Mouse (Mus musculus) intestine, embryonic 15.5 days (tissue): Measurements from ENCODE around the gene Gpx3. TPM values are rescaled to one million over a fixed set of nuclear protein-coding genes. Genes with fewer than 3 reads are reported as not detected.
A peak's percentile ranks its signal among the peaks of the same experiment; 100 is the strongest.
"Not testable (repeated sequence)": the region's sequence is repeated elsewhere in the genome, so short reads cannot be mapped to it uniquely, and the experiment has no call there.

Experiments used
- ATAC-seq: fragments of 200-750 bp; cut with Nextera tagmentation; 2 replicates; pipeline ENCODE4 v1.8.0; 2017; ENCODE audit warnings: moderate TSS enrichment, moderate library complexity
- H3K27ac ChIP-seq: fragments of 300-500 bp; sonication (generic); 2 replicates; pipeline ENCODE4 v1.5.1; 2015; ENCODE audit warnings: mild to moderate bottlenecking, inconsistent platforms
- H3K27me3 ChIP-seq: fragments of 300-500 bp; sonication (generic); replicated peaks from 2 replicates; pipeline ENCODE4 v1.6.1; 2015; ENCODE audit warnings: inconsistent platforms
- H3K36me3 ChIP-seq: fragments of 300-500 bp; sonication (generic); 2 replicates; pipeline ENCODE4 v1.6.1; 2015; ENCODE audit warnings: inconsistent platforms
- H3K4me1 ChIP-seq: fragments of 300-500 bp; sonication (generic); replicated peaks from 2 replicates; pipeline ENCODE4 v1.6.1; 2015; ENCODE audit warnings: inconsistent platforms
- H3K4me2 ChIP-seq: fragments of 300-500 bp; sonication (generic); replicated peaks from 2 replicates; pipeline ENCODE4 v1.6.1; 2015; ENCODE audit warnings: mild to moderate bottlenecking, inconsistent platforms
- H3K4me3 ChIP-seq: fragments of 300-500 bp; sonication (generic); replicated peaks from 2 replicates; pipeline ENCODE4 v1.5.1; 2015; ENCODE audit warnings: inconsistent platforms
- H3K9ac ChIP-seq: fragments of 300-500 bp; sonication (generic); 2 replicates; pipeline ENCODE4 v1.6.1; 2015; ENCODE audit warnings: inconsistent platforms
- H3K9me3 ChIP-seq: fragments of 300-500 bp; sonication (generic); 2 replicates; pipeline ENCODE4 v1.6.1; 2016; ENCODE audit warnings: inconsistent platforms
- WGBS: fragments of 180-500 bp; shearing (Covaris S2); methylation state at CpG from one replicate; pipeline ENCODE4 v1.1.7; 2015; 5-methylcytosine and 5-hydroxymethylcytosine counted together
- polyA plus RNA-seq: library from polyadenylated mRNA; unstranded; fragments of >200 nt; fragmentation: Nextera tagmentation; extraction: Ambion mirVana; gene quantifications from 2 replicates; pipeline ENCODE4 v1.2.1, GENCODE M21; 2015

The Gpx3 gene
- 308 and 352 TPM in 2 replicates for polyA plus RNA-seq

GRCm38 (mm10) chr11:54902333-54903323, at the start of gene Gpx3:
Gpx3 (plus strand) TSS chr11:54902453.
- ATAC-seq = peak; percentile 89
- 14% methylated on average over 45 of the region's 45 CpGs for WGBS
- Histone ChIP-seq H3K27me3 (no peaks in the 10 kb centered on the region), H3K27ac (peak within 1 kb of the TSS; percentile 45; the same call in 1 of the 2 replicates), H3K36me3 (no peaks in the 10 kb centered on the region), H3K9me3 (no peaks in the 10 kb centered on the region), H3K9ac (peak within 1 kb of the TSS; percentile 57), H3K4me3 (peak within 1 kb of the TSS; percentile 52), H3K4me2 (peak within 1 kb of the TSS; percentile 84), H3K4me1 (peaks cover 41% of the 10 kb centered on the region)

GRCm38 (mm10) chr11:54858880-54859279, 43.4 kb upstream of the Gpx3 start:
- not testable (repeated sequence) for H3K36me3 ChIP-seq, H3K9me3 ChIP-seq, H3K9ac ChIP-seq, H3K4me1 ChIP-seq, ATAC-seq, H3K4me2 ChIP-seq, H3K27ac ChIP-seq, H3K27me3 ChIP-seq, H3K4me3 ChIP-seq
- WGBS = 97% methylated on average over 11 of the region's 12 CpGs

- Histone ChIP-seq H3K27ac (no peak overlapping the region), H3K9ac (peak overlapping the region; percentile 69), H3K27me3 (no peaks in the 10 kb centered on the region), H3K4me1 (no peaks in the 10 kb centered on the region; the same call in 1 of the 2 replicates), H3K9me3 (no peaks in the 10 kb centered on the region), H3K4me2 (peak overlapping the region; percentile 83), H3K4me3 (peak overlapping the region; percentile 68), H3K36me3 (no peaks in the 10 kb centered on the region)
- no peak for ATAC-seq
- 26% methylated on average over 11 of the region's 11 CpGs for WGBS
Observed at GRCm38 (mm10) chr11:54859322-54860165, 42.7 kb upstream of the Gpx3 start.

- peak; percentile 98 for ATAC-seq
- Histone ChIP-seq H3K36me3 (no peaks in the 10 kb centered on the region), H3K27me3 (no peaks in the 10 kb centered on the region), H3K9ac (peak within 1 kb of the TSS; percentile 69), H3K27ac (peak within 1 kb of the TSS; percentile 80), H3K9me3 (no peaks in the 10 kb centered on the region), H3K4me3 (peak within 1 kb of the TSS; percentile 68), H3K4me2 (peak within 1 kb of the TSS; percentile 83), H3K4me1 (peaks cover 2% of the 10 kb centered on the region; the same call in 1 of the 2 replicates)
- WGBS = under 1% methylated on average over 42 of the region's 42 CpGs
Observed at GRCm38 (mm10) chr11:54860256-54861038, 41.8 kb upstream of the Gpx3 start, which contains the start of gene Lyrm7. Lyrm7 (minus strand) TSS chr11:54860916.

GRCm38 (mm10) chr11:54861471-54862420, 40.5 kb upstream of the Gpx3 start:
- 90% methylated on average over 5 of the region's 5 CpGs for WGBS
- H3K27ac ChIP-seq = no peak overlapping the region
- peak overlapping the region; percentile 59; the same call in 1 of the 2 replicates for H3K4me2 ChIP-seq

GRCm38 (mm10) chr11:54862621-54863520, 39.4 kb upstream of the Gpx3 start:
- Histone ChIP-seq H3K36me3 (no peaks in the 10 kb centered on the region), H3K4me1 (peaks cover 6% of the 10 kb centered on the region), H3K4me3 (no peak overlapping the region), H3K27me3 (no peaks in the 10 kb centered on the region), H3K4me2 (no peak overlapping the region), H3K9ac (0 out of 2 replicates have a peak overlapping the region, but pooled peaks have one; percentile 12), H3K9me3 (no peaks in the 10 kb centered on the region), H3K27ac (no peak overlapping the region)
- ATAC-seq = no peak
- WGBS = 43% methylated on average over 10 of the region's 10 CpGs

More at GRCm38 (mm10) chr11:54861471-54862420, 40.5 kb upstream of the Gpx3 start:
- Histone ChIP-seq H3K4me3 (no peak overlapping the region), H3K9me3 (no peaks in the 10 kb centered on the region), H3K27me3 (no peaks in the 10 kb centered on the region), H3K36me3 (no peaks in the 10 kb centered on the region), H3K4me1 (peaks cover 3% of the 10 kb centered on the region; the same call in 1 of the 2 replicates), H3K9ac (no peak overlapping the region)
- no peak for ATAC-seq

- 68% methylated on average over 6 of the region's 6 CpGs for WGBS
- peak overlapping the region; percentile 62 for H3K4me2 ChIP-seq
- peak overlapping the region; percentile 83; the same call in 1 of the 2 replicates for H3K9ac ChIP-seq
- no peaks in the 10 kb centered on the region; the same call in 1 of the 2 replicates for H3K36me3 ChIP-seq
- H3K27me3 ChIP-seq = no peaks in the 10 kb centered on the region
- peak overlapping the region; percentile 69 for H3K4me3 ChIP-seq
- peaks cover 8% of the 10 kb centered on the region for H3K4me1 ChIP-seq
- no peak for ATAC-seq
- H3K9me3 ChIP-seq = no peaks in the 10 kb centered on the region
- H3K27ac ChIP-seq = peak overlapping the region; percentile 75
Observed at GRCm38 (mm10) chr11:54865330-54866085, 36.7 kb upstream of the Gpx3 start.

GRCm38 (mm10) chr11:54866119-54867048, 35.9 kb upstream of the Gpx3 start, which contains the start of gene Hint1:
Hint1 (plus strand) TSS chr11:54866383.
- Histone ChIP-seq H3K4me2 (peak within 1 kb of the TSS; percentile 62), H3K27ac (peak within 1 kb of the TSS; percentile 88), H3K27me3 (no peaks in the 10 kb centered on the region), H3K9me3 (no peaks in the 10 kb centered on the region), H3K4me1 (peaks cover 8% of the 10 kb centered on the region), H3K4me3 (peak within 1 kb of the TSS; percentile 69), H3K9ac (peak within 1 kb of the TSS; percentile 83), H3K36me3 (peaks cover 5% of the 10 kb centered on the region)
- WGBS = under 1% methylated on average over 106 of the region's 107 CpGs
- ATAC-seq = peak; percentile 85

GRCm38 (mm10) chr11:54867049-54867385, 35.2 kb upstream of the Gpx3 start:
- no peaks in the 10 kb centered on the region for H3K27me3 ChIP-seq
- H3K4me1 ChIP-seq = peaks cover 8% of the 10 kb centered on the region
- peaks cover 11% of the 10 kb centered on the region for H3K36me3 ChIP-seq
- WGBS = 2% methylated on average over 5 of the region's 5 CpGs
- peak; percentile 81 for ATAC-seq
- H3K9me3 ChIP-seq = no peaks in the 10 kb centered on the region
- peak overlapping the region; percentile 83 for H3K9ac ChIP-seq
- H3K4me2 ChIP-seq = peak overlapping the region; percentile 62
- H3K4me3 ChIP-seq = peak overlapping the region; percentile 69
- peak overlapping the region; percentile 88 for H3K27ac ChIP-seq
